Mouse (Mus musculus) ovary, postnatal 10 days (tissue): Measurements from ENCODE around the gene Dus3l.

ENCODE experiments used
- DNase-seq: peaks from one replicate; pipeline ENCODE4 v3.0.0; 2022; ENCODE audit warnings: low spot score

Dus3l gene

GRCm38 (mm10) chr17:56792588-56792987 lies 28.0 kb downstream of the Dus3l start:
- no peak for DNase-seq

DNA sequence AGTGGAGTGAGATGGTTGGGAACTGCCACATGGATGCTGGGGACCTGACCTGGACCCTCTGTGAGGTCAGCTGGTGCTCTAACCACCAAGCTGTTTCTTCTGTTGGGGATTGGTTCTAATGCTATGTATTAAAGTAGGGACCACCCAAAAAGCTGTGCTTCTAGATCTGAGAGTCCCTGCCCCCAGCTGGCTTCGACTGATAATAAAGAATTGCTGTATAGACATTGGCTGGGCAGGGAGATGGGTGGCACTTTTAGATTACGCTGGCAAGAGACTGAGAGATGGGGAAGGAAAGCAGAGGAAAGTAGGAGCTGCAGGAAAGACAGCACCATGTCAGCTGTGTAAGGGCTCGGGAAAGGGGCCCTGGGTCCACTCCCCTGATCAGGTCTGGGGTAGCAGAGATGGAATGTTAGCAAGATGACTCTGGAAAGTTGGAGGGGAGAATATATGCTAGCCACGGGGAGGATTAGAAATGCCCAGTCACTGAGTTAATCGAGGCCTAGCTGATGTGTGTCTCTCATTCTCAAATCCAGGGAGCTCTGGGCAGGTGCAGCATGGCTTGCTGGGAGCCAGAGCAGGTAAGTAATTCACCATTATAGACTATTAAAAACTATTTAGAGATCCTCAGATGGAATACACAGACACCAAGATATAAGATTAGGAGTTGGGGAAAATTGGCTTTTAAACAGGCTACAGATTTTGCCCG lies 29.2 kb downstream of the Dus3l start:
- no peak for DNase-seq

- no peak for DNase-seq
These were observed 34.7 kb downstream of the Dus3l start for GRCm38 (mm10) chr17:56799276-56799675.

GRCm38 (mm10) chr17:56802065-56802464 lies 37.5 kb downstream of the Dus3l start:
- DNase-seq, result no peak

DNA sequence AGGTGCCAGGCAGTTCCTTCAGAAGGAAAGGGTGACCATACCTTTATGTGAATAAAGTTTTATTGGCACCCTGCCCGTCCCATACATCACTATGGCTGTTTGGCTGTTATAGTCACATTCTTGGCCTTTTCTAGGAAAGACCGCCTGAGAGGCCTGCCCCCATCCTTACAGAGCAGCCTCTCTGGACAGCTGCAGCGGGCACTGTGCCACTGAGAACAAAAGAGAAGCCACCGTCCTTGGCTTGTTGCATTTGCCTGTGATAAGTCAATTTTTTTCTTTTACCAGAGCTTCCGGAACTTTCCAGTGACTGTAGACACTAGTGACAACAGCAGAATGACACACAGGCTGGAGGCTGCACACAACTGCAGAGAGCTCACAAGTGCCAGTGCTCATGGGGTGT lies 40.4 kb downstream of the Dus3l start:
- no peak for DNase-seq

DNA sequence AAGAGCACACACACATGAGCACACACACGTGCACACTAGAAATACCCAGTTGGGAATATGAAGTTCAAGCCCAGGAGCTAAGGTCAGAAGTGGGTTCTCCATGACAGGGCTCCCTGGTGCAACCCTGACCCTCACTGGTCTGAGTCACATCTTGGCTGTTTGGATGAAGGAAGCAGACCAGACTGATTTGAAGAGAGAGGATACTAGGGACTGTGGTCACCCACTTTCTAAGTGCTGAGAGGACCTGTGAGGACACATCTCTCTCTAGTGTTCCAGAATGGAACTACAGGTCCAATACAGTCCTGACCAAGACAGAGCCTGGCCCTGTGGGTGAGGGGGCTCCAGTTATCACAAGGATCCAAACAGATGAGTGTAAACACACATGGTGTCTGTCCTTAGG lies 41.2 kb downstream of the Dus3l start:
- no peak for DNase-seq

DNA sequence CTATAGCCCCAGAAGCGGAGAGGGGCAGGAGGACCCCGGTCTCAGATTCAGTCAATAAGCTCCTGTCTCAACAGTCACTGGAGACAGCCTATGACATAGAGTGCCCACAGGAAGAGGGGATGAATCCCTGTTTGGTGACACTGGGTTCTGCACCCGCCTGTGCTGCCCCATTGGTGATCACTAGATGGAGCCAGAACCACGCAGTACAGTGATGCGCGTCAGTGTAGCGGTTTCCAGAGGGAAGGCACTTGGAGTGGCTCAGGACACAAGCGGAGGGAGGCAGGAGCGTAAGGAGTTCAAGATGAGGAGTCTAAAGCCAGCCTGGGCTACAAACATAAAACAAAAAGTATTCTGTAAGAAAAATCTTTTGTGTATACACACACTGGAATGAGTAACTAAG lies 44.0 kb downstream of the Dus3l start:
- peak; percentile 45 for DNase-seq

GRCm38 (mm10) chr17:56810245-56810644 lies 45.7 kb downstream of the Dus3l start:
- DNase-seq, result peak; percentile 77

GRCm38 (mm10) chr17:56814316-56815056 lies 49.9 kb downstream of the Dus3l start:
- peak; percentile 41 for DNase-seq

- no peak for DNase-seq
These were observed 50.4 kb downstream of the Dus3l start for GRCm38 (mm10) chr17:56815057-56815345.

GRCm38 (mm10) chr17:56818067-56818636 lies 53.6 kb downstream of the Dus3l start:
- DNase-seq, result no peak

DNA sequence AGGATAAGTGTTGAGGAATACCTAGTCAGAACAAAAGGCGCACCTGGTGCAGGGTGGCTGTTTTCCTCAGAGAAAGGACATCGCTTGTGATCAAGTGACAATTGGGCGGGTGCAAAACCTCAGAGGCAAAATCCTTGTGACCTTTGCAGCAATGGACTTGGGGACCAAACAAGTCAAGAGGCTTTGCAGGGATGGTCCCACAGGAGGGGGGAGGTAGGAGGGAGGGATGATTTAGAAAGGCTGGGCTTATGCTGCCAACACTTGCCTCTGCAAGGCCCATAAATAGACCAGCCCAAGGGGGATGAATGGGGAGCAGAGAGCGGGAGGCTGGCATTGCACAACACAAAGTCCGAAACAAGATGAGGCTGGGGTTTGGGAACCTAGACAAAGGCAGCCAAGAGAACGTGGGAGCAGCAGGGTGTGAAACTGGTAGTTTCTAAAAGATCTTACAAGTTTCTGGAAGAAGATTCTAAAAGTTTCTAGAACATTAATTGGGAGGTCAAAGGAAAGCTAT lies 54.5 kb downstream of the Dus3l start:
- no peak for DNase-seq
